Comparison of ENCODE assay signal across 8 mouse cellular contexts in genomic region chr2:165512870-165513600, GRCm38 (mm10). TPM values are rescaled to one million over a fixed set of nuclear protein-coding genes. Genes with fewer than 3 reads are reported as not detected.
DNase-seq lines count a peak whose midpoint lies in the region; ATAC-seq and TF ChIP-seq lines count a peak whose summit lies in the region.

No protein-coding gene starts in this region.

- WGBS in kidney, adult 2 months = 24% methylated on average over 11 of the region's 11 CpGs
- WGBS in neural tube, embryonic 15.5 days = 17% methylated on average over 11 of the region's 11 CpGs

- no peak for TF ChIP-seq CTCF in left cerebral cortex, adult 2 months (IDR thresholded peaks at IDR 0.05)
- no peak for TF ChIP-seq CTCF in brain, embryonic 14.5 days (IDR thresholded peaks at IDR 0.05; ENCODE audit: borderline replicate concordance, extremely low read depth, insufficient read depth, insufficient read length)
- no peak for TF ChIP-seq CTCF in kidney, adult 2 months (conservative IDR thresholded peaks at IDR 0.05; ENCODE audit: insufficient read depth, insufficient read length, low read depth, low read length)

- ATAC-seq in neural tube, embryonic 15.5 days (ENCODE audit: low FRiP score) = no peak
- no peak for ATAC-seq in monocyte, adult 5-6 weeks (replicated peaks; ENCODE audit: insufficient number of reproducible peaks, low FRiP score, low TSS enrichment, poor library complexity, severe bottlenecking)
- no peak for ATAC-seq in megakaryocyte-erythroid progenitor cell, adult 5-6 weeks (replicated peaks; ENCODE audit: low FRiP score, low TSS enrichment, poor library complexity, severe bottlenecking)

- peak; percentile 74 for DNase-seq in left cerebral cortex, postnatal 4 days
- DNase-seq in left cerebral cortex, adult 2 months (ENCODE audit: extremely low spot score in 1 of 2, low spot score in 2 of 2) = no peak
- DNase-seq in brain, embryonic 14.5 days (ENCODE audit: low read depth) = peak; percentile 53
- DNase-seq in kidney, adult 2 months = peak; percentile 76
- DNase-seq in frontal cortex, adult 2 months (ENCODE audit: extremely low spot score in 1 of 2, low spot score in 1 of 2) = no peak

- TF ChIP-seq POLR2A in brain, embryonic 14.5 days (IDR thresholded peaks at IDR 0.05; ENCODE audit: borderline replicate concordance, extremely low read depth, insufficient read depth, insufficient read length, poor library complexity, severe bottlenecking) = no peak
- TF ChIP-seq POLR2A in kidney, adult 2 months (IDR thresholded peaks at IDR 0.05; ENCODE audit: low read depth, low read length) = no peak

- no peaks in the 10 kb centered on the region for H3K9me3 ChIP-seq in neural tube, embryonic 15.5 days (replicated peaks)

- H3K9ac ChIP-seq in neural tube, embryonic 15.5 days (replicated peaks) = 0 out of 2 replicates have a peak overlapping the region, but pooled peaks have one; percentile 3

- H3K4me3 ChIP-seq in left cerebral cortex, adult 2 months = no peak overlapping the region
- H3K4me3 ChIP-seq in kidney, adult 2 months (ENCODE audit: insufficient read depth, low read depth, low read length) = no peak overlapping the region
- H3K4me3 ChIP-seq in neural tube, embryonic 15.5 days (replicated peaks) = no peak overlapping the region

- intact Hi-C loops in left cerebral cortex, postnatal 4 days (cut with DNase I) = no loop called here
- intact Hi-C loops in left cerebral cortex, adult 2 months (cut with DNase I) = no loop called here

- no peak overlapping the region; the same call in 1 of the 2 replicates for H3K27ac ChIP-seq in left cerebral cortex, adult 2 months
- no peak overlapping the region for H3K27ac ChIP-seq in kidney, adult 2 months (ENCODE audit: insufficient read depth, low read depth, low read length)
- no peak overlapping the region for H3K27ac ChIP-seq in neural tube, embryonic 15.5 days (replicated peaks)

- H3K27me3 ChIP-seq in kidney, adult 2 months (replicated peaks; ENCODE audit: control insufficient read depth, insufficient read depth, low read length) = no peaks in the 10 kb centered on the region
- H3K27me3 ChIP-seq in neural tube, embryonic 15.5 days (replicated peaks) = 0 out of 2 replicates have a peak, but pooled peaks cover 4% of the 10 kb centered on the region

- no peaks in the 10 kb centered on the region for H3K4me1 ChIP-seq in kidney, adult 2 months (ENCODE audit: control insufficient read depth, insufficient read depth, low read length)
- H3K4me1 ChIP-seq in neural tube, embryonic 15.5 days = peaks cover 22% of the 10 kb centered on the region

- H3K36me3 ChIP-seq in kidney, adult 2 months (ENCODE audit: control insufficient read depth, insufficient read depth, low read length) = no peaks in the 10 kb centered on the region
- no peaks in the 10 kb centered on the region for H3K36me3 ChIP-seq in neural tube, embryonic 15.5 days

- H3K4me2 ChIP-seq in neural tube, embryonic 15.5 days = peak overlapping the region; percentile 17; the same call in 1 of the 2 replicates

RNA-seq across cellular contexts. Expression of gene Slc2a10, which starts 9.4 kb away (rescaled TPM):
- 1 to 10 TPM; 1.1 to 1.3 TPM for total RNA-seq in left cerebral cortex, postnatal 4 days (2021)
- total RNA-seq in left cerebral cortex, adult 2 months (2021) = 1 to 10 TPM; 1.2 TPM
- 2.4 and 3.2 TPM in 2 replicates for polyA plus RNA-seq in brain, embryonic 14.5 days (2012; rRNA removed)
- 1.5 and 1.7 TPM in 2 replicates for polyA plus RNA-seq in kidney, adult 2 months (2012; rRNA removed)
- 2.3 and 2.6 TPM in 2 replicates for polyA plus RNA-seq in neural tube, embryonic 15.5 days (2015; fragmentation: Nextera tagmentation; extraction: Ambion mirVana)
- total RNA-seq in monocyte, adult 5-6 weeks (2017) = 0.68 TPM in 1 of 3 replicates, not detected in the others
- total RNA-seq in megakaryocyte-erythroid progenitor cell, adult 5-6 weeks (2014; fragmentation: Nextera tagmentation) = not detected in 2 replicates
- total RNA-seq in megakaryocyte-erythroid progenitor cell, adult 5-6 weeks (2017) = not detected in 2 replicates
- polyA plus RNA-seq in frontal cortex, adult 2 months (2012; rRNA removed) = 1.4 and 2.0 TPM in 2 replicates

RNA-seq across cellular contexts. Expression of gene Trp53rka, which starts 19.9 kb away (rescaled TPM):
- total RNA-seq in left cerebral cortex, postnatal 4 days (2021) = 10 to 100 TPM; 22.4 to 24.6 TPM
- 10 to 100 TPM; 21.5 to 22.0 TPM for total RNA-seq in left cerebral cortex, adult 2 months (2021)
- 40.4 and 43.8 TPM in 2 replicates for polyA plus RNA-seq in brain, embryonic 14.5 days (2012; rRNA removed)
- polyA plus RNA-seq in kidney, adult 2 months (2012; rRNA removed) = 15.5 and 16.3 TPM in 2 replicates
- 34.0 and 35.5 TPM in 2 replicates for polyA plus RNA-seq in neural tube, embryonic 15.5 days (2015; fragmentation: Nextera tagmentation; extraction: Ambion mirVana)
- total RNA-seq in monocyte, adult 5-6 weeks (2017) = 4.5 to 14.9 TPM (median 5.4 TPM) in 3 replicates
- 11.4 and 18.9 TPM in 2 replicates for total RNA-seq in megakaryocyte-erythroid progenitor cell, adult 5-6 weeks (2014; fragmentation: Nextera tagmentation)
- total RNA-seq in megakaryocyte-erythroid progenitor cell, adult 5-6 weeks (2017) = 6.4 and 11.6 TPM in 2 replicates
- polyA plus RNA-seq in frontal cortex, adult 2 months (2012; rRNA removed) = 24.6 and 27.4 TPM in 2 replicates

RNA-seq across cellular contexts. Expression of gene Slc13a3, which starts 40.0 kb away (rescaled TPM):
- total RNA-seq in left cerebral cortex, postnatal 4 days (2021) = 10 to 100 TPM; 13.0 to 14.2 TPM
- total RNA-seq in left cerebral cortex, adult 2 months (2021) = 10 to 100 TPM; 12.0 to 18.6 TPM
- 4.7 and 5.1 TPM in 2 replicates for polyA plus RNA-seq in brain, embryonic 14.5 days (2012; rRNA removed)
- 584 and 709 TPM in 2 replicates for polyA plus RNA-seq in kidney, adult 2 months (2012; rRNA removed)
- polyA plus RNA-seq in neural tube, embryonic 15.5 days (2015; fragmentation: Nextera tagmentation; extraction: Ambion mirVana) = 2.8 and 3.5 TPM in 2 replicates
- not detected in 3 replicates for total RNA-seq in monocyte, adult 5-6 weeks (2017)
- total RNA-seq in megakaryocyte-erythroid progenitor cell, adult 5-6 weeks (2014; fragmentation: Nextera tagmentation) = not detected in 2 replicates
- total RNA-seq in megakaryocyte-erythroid progenitor cell, adult 5-6 weeks (2017) = not detected in 2 replicates
- polyA plus RNA-seq in frontal cortex, adult 2 months (2012; rRNA removed) = 30.1 and 33.8 TPM in 2 replicates

Comparison
In these comparisons a context has a peak if more than half of its experiments do, and no peak if none do; other contexts are left out.
1. DNase-seq: peak in left cerebral cortex, postnatal 4 days (single experiment), brain, embryonic 14.5 days (single experiment) and kidney, adult 2 months (single experiment); none in left cerebral cortex, adult 2 months (0 of 2) and frontal cortex, adult 2 months (0 of 2).
2. RNA of gene Slc13a3, which starts 40.0 kb away (total RNA-seq): 12.0 to 18.6 TPM in left cerebral cortex, adult 2 months and 13.0 to 14.2 TPM in left cerebral cortex, postnatal 4 days; not detected in monocyte, adult 5-6 weeks and not detected in megakaryocyte-erythroid progenitor cell, adult 5-6 weeks; every median in the first group is over 10 times any median in the second.